Mouse (Mus musculus): Measurements from ENCODE around the gene Gm11541. TPM values are rescaled to one million over a fixed set of nuclear protein-coding genes. Genes with fewer than 3 reads are reported as not detected.

Gm11541 gene
- not detected in 2 replicates for polyA plus RNA-seq (2012)

GRCm38 (mm10) chr11:94704472-94704871 is at the start of gene Gm11541:
Gene Gm11541 (minus strand): TSS chr11:94704499.
- no peak for TF ChIP-seq GATA1 (IDR thresholded peaks at IDR 0.05; ENCODE audit: low read length)

- TF ChIP-seq GATA1 (IDR thresholded peaks at IDR 0.05; ENCODE audit: low read length) = no peak
Measured at GRCm38 (mm10) chr11:94752946-94753713, 48.8 kb upstream of the Gm11541 start.

DNA sequence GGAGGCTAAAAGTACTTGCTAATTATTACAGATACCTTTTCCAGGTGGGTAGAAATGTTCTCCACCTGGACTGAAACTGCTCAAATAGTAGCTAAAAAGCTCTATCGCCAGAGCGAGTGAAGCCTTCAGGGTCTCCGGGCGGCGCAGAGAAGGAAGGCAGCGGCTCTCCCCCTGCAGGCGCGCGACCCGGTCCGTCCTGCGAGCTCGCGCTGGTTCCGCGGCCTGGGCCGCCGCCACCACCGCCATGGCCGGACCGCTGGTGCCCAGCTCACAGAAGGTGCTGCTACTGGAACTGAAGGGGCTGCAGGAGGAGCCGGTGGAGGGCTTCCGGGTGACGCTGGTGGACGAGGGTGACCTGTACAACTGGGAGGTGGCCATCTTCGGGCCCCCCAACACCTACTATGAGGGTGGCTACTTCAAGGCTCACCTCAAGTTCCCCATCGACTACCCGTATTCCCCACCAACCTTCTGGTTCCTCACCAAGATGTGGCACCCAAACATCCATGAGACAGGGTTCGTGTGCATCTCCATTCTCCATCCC is 37.5 kb upstream of the Gm11541 start, which contains the start of gene Cdc34b:
Cdc34b (plus strand) TSS at position 51 of the 541 bp plus-strand sequence.
- TF ChIP-seq GATA1 (IDR thresholded peaks at IDR 0.05; ENCODE audit: low read length) = no peak

DNA sequence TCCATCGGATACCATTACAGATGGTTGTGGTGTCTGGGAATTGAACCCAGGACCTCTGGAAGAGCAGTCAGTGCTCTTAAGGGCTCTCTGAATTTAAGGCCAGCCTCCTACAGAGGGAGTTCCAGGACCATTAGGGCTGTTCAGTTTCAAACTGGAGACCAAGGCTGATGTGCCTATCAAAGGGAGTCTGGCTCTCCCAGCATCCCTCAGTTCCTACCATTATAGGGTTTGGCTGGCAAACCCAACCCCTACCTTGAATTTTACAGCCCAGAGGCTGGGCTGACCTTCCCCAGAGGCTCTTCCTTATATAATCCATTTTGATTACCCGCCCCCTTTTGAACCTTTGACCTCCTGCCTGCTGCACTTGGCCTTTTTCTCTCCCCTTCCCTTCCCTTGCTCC is 31.4 kb upstream of the Gm11541 start:
- TF ChIP-seq GATA1 (IDR thresholded peaks at IDR 0.05; ENCODE audit: low read length) = no peak

DNA sequence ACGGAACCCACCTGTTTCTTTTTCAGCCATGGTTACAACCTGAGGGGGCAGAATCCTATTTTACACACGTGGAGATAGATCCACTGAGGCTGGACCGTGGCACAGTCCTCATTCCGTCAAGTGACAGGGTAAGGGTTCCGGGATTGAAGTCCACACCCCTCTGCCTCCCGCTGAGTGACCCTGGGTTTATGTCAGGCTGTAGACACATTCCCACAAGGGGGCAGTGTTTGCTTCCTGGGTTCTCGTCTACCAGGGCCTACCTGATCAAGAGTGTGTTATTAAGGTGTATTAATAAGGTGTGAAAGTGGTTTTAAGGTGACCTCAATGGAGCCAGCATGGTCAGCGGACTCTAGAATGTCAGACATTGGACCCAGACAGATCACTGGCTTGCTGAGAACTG is 28.5 kb upstream of the Gm11541 start:
- no peak for TF ChIP-seq GATA1 (IDR thresholded peaks at IDR 0.05; ENCODE audit: low read length)

DNA sequence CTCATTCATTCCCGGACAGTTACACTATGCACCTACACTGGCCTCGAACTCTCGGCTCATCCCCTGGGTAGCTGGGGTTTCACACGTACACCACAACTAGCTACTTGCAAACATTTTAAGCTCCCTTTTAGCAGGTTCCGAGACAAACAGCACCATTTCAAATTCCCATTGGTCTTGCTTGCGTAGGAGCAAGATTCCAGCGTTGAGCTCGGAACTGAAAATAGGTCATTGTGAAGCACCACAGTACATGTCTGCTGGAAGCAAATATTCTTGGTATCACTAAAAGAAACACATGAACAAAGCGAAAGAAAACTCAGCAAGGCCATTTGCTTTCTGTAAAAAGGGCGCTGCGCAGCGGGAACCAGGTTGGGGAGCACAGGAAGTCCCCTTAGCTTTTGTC is 26.9 kb upstream of the Gm11541 start:
- TF ChIP-seq GATA1 (IDR thresholded peaks at IDR 0.05; ENCODE audit: low read length) = no peak

DNA sequence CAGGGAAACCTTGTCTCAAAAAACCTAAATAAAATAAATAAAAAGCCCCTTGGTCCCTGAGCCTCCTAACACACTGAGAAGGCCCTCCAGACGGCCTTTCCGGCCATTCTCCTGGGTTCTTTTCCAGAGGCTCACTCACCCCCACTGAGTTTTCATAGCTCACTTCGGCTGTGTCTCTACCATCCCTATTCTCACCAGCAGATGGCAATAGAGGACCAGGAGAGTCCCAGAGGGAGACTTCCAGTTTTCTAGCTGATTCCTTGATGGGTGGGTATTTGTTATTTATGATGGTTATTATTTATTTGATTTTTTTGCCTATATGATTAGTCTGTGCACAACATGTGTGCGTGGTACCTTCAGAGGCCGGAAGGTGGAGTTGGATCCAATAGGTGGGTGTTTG is 26.0 kb upstream of the Gm11541 start:
- no peak for TF ChIP-seq GATA1 (IDR thresholded peaks at IDR 0.05; ENCODE audit: low read length)

- no peak for TF ChIP-seq GATA1 (IDR thresholded peaks at IDR 0.05; ENCODE audit: low read length)
Measured at GRCm38 (mm10) chr11:94729565-94729964, 25.3 kb upstream of the Gm11541 start.

- TF ChIP-seq GATA1 (IDR thresholded peaks at IDR 0.05; ENCODE audit: low read length) = no peak
Measured at GRCm38 (mm10) chr11:94728545-94728944, 24.2 kb upstream of the Gm11541 start.

DNA sequence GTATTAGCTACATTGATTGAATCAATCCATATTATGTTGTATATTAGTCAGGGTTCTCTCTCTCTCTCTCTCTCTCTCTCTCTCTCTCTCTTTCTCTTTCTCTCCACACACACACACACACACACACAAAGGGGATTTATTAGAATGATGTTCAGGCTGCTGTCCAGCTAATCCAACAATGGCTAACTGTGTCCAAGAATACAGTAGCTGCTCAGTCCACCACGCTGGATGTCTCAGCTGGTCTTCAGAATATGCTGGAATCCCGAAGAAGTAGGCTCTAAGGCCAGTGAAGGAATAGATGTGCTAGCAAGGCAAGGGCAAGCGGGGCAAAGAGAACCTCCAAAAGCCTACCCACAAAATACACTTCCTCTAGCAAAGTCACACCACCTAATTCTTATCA is 23.0 kb upstream of the Gm11541 start:
- no peak for TF ChIP-seq GATA1 (IDR thresholded peaks at IDR 0.05; ENCODE audit: low read length)

- no peak for TF ChIP-seq GATA1 (IDR thresholded peaks at IDR 0.05; ENCODE audit: low read length)
Measured at GRCm38 (mm10) chr11:94719216-94719615, 14.9 kb upstream of the Gm11541 start.

DNA sequence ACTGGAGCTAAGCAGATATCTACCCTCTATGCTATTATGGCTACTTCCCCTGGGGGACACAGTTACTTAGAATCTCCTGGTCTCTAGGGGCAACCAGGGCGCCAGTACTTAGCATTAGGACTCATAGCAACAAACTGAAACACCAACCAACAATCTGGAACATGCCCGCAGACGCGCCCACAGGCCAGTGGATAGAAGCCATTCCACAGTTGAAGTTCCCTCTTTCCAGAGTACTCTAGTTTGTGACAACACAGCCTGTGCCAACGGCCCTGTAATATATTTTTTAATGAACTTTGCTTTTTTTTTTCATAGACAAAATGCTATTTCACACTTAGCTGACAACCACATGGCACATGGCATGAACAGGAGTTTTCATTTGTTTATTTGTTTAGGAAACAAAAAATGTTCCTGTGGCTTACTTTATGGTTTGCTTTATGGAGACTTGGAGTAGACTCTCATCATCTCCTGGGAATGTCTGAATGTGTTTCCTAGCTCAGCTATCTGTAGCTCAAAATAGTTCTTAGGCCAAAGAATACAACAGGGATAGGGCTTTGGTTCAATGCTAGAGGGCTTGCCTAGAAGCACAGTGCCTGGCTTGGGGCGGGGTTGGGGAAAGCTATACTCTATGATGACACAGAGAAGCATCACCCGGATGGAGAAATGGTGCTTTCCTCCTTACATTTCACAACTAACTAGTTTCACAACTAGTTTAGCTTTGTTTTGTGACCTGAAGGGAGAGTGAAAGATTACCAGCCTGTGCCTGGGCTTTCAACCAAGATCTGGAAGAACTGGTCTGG is 14.0 kb upstream of the Gm11541 start:
- TF ChIP-seq GATA1 (IDR thresholded peaks at IDR 0.05; ENCODE audit: low read length) = no peak

- no peak for TF ChIP-seq GATA1 (IDR thresholded peaks at IDR 0.05; ENCODE audit: low read length)
Measured at GRCm38 (mm10) chr11:94717239-94717638, 12.9 kb upstream of the Gm11541 start.

- no peak for TF ChIP-seq GATA1 (IDR thresholded peaks at IDR 0.05; ENCODE audit: low read length)
Measured at GRCm38 (mm10) chr11:94716754-94717153, 12.5 kb upstream of the Gm11541 start.

DNA sequence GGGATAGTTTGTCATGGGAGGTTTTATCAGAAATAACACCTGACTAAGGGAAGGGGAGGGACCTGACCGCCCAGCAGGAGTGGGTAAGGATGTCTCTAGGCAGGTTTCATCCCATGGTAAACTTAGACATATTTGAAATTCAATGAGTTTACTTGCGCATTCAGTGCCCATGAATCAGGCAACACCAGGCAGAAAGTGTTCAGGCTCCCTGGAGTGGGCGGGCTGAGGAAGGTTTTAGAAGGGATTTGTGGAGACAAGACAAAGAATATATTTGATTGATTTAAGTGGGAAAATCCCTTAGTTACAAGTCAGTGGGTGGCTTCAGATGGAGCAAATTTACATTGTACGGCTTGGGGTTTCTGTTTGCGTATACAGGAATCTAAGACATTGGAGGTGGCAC is 11.3 kb upstream of the Gm11541 start:
- no peak for TF ChIP-seq GATA1 (IDR thresholded peaks at IDR 0.05; ENCODE audit: low read length)

- TF ChIP-seq GATA1 (IDR thresholded peaks at IDR 0.05; ENCODE audit: low read length) = no peak
Measured at GRCm38 (mm10) chr11:94713246-94713860, 9.1 kb upstream of the Gm11541 start.

All from G1E-ER4 (cell line).